Mouse (Mus musculus) CH12.LX (cell line): Measurements from ENCODE around the gene Rccd1.

Source experiments
- CTCF ChIP-seq, 2 experiments: IDR thresholded peaks in 1 of 2; conservative IDR thresholded peaks in 1 of 2; 2 replicates each; pipeline ENCODE4 v1.5.1; 2011 to 2012; ENCODE audit warnings: low read depth in 2 of 2, low read length in 2 of 2, improper control_type of control experiment in 1 of 2, inconsistent platforms in 1 of 2, mild to moderate bottlenecking in 1 of 2, moderate library complexity in 1 of 2
- E2F4 ChIP-seq: IDR thresholded peaks from 2 replicates; pipeline ENCODE4 v1.6.1; 2011; ENCODE audit warnings: low read depth, low read length, improper control_type of control experiment; ENCODE audit not compliant: insufficient replicate concordance
- EP300 ChIP-seq: IDR thresholded peaks from 2 replicates; pipeline ENCODE4 v1.6.1; 2011; ENCODE audit warnings: low read length, improper control_type of control experiment
- ETS1 ChIP-seq: conservative IDR thresholded peaks from 2 replicates; pipeline ENCODE4 v1.6.1; 2012; ENCODE audit warnings: low read depth, mild to moderate bottlenecking, inconsistent platforms, low read length, improper control_type of control experiment, moderate library complexity
- IRF4 ChIP-seq: IDR thresholded peaks from 2 replicates; pipeline ENCODE4 v1.6.1; 2014; ENCODE audit warnings: low read depth, mild to moderate bottlenecking, inconsistent platforms, low read length, improper control_type of control experiment
- KAT2A ChIP-seq: IDR thresholded peaks from 2 replicates; pipeline ENCODE4 v1.6.1; 2012; ENCODE audit warnings: low read length, improper control_type of control experiment, inconsistent platforms; ENCODE audit not compliant: insufficient replicate concordance
- MAX ChIP-seq: IDR thresholded peaks from 2 replicates; pipeline ENCODE4 v1.6.1; 2011; ENCODE audit warnings: low read length, improper control_type of control experiment
- MEF2A ChIP-seq: IDR thresholded peaks from 2 replicates; pipeline ENCODE4 v1.6.1; 2014; ENCODE audit warnings: low read depth, mild to moderate bottlenecking, inconsistent platforms, low read length, improper control_type of control experiment, borderline replicate concordance
- POLR2A ChIP-seq: IDR thresholded peaks from 2 replicates; pipeline ENCODE4 v1.6.1; 2011; ENCODE audit warnings: low read depth, mild to moderate bottlenecking, improper control_type of control experiment, low read length
- POLR2AphosphoS2 ChIP-seq: IDR thresholded peaks from 2 replicates; pipeline ENCODE4 v1.6.1; 2011; ENCODE audit warnings: low read depth, low read length, improper control_type of control experiment

- TF ChIP-seq POLR2AphosphoS2, result no peak
- TF ChIP-seq CTCF (conservative IDR thresholded peaks at IDR 0.05 in 1 of 2, IDR thresholded peaks at IDR 0.05 in 1 of 2; ENCODE audit: low read depth in 2 of 2, low read length in 2 of 2), result no peak
- TF ChIP-seq MAX, result no peak
- TF ChIP-seq POLR2A, result no peak
- TF ChIP-seq EP300, result no peak
- no peak for TF ChIP-seq MEF2A
- TF ChIP-seq KAT2A, result no peak
- no peak for TF ChIP-seq IRF4
- TF ChIP-seq E2F4, result no peak
- no peak for TF ChIP-seq ETS1
Measured at GRCm38 (mm10) chr7:80360435-80360834, 36.2 kb upstream of the Rccd1 start.
